Mouse (Mus musculus) adrenal gland, postnatal 4 days (tissue): ENCODE measurements at regions not wholly inside any gene's neighbourhood (a gene's known extent, or its start where the extent isn't known, plus 50 kb on each side); places are given as distances from the start of the nearest gene placed in this dataset.
A peak's percentile ranks its signal among the peaks of the same experiment; 100 is the strongest.

ENCODE experiments used
- DNase-seq, 2 experiments: peaks; one replicate each; pipeline ENCODE4 v3.0.0; 2021 to 2022; ENCODE audit warnings: low spot score in 2 of 2, mixed read lengths in 2 of 2

DNA sequence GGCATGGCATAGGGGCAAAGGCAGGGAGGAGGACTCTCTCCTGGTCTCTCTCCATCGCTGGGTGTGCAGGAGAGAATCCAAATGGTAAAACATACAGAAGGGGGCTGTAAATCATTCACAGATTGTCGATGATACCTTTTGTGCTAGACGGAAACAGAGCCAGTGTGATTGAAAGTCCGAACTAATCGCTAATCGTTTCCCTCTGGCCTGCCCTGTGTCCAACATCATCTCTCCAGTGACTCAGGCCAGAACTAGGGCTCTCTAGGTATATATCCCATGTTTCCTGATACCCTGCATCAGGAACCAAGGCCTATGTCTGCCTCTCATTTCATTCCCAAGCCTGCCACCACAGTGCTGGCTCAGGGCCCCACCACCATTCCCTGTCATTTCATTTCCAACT, 259.1 kb downstream of the Dysf start:
- DNase-seq = no peak

DNA sequence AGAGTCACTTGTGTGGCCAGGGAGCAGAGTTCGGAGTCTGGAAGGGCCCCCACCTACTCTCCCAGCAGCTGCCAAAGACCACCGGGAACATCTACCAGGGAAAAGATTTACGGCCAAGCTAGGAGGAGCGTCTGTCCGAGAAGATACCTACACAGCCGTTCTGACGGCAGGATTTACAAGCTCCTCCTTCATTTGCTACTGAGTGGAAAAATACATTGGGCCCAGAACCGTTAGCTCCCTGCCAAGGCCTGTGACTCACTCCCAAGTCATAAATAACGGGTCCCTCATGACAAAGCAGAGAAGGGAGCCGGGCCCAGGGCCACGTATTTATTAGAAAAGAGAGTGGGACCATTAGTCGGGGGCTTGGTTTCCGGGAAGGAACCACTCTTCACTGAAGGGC, 258.3 kb downstream of the Dysf start:
- peak in 1 of 2 experiments; percentile 36 for DNase-seq

DNA sequence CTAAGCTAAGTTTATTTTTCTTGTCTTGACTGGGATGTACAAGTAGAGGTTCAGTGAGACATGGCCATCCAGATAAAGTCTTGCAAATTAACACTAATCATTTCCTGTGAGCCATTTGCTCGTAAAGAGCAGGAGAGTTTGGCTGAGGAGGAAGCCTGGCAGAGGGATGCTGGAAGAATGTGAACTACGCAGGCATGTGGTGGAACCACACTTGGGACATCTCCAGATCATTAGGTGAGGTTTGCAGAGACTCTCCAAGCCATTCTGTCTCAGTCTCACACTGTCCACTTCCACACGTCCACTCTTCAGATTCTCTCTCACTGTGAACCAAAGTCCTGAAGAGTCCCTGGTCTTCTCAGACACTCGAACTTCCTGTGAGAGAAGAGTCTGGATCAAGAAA, 256.3 kb downstream of the Dysf start:
- no peak for DNase-seq

DNA sequence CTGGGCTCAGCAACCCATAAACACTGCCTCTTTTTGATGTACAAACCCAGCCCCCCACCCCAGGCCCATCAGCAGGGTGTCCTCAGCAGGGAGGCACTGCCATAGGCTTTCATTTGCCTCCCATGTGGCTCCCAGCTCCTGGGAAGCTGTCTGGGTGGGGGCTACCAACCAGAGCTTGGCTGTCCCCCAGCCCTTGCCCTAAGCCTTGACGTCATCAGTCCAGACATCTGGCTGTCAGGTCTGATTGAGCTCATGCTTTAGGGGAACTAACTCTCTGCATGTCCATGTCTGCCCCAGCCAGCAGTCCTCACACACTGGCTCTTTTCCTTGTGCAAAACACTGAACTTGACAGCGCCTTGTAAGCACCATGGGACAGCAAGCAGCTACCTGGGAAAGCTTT, 255.3 kb downstream of the Dysf start:
- DNase-seq = no peak

DNA sequence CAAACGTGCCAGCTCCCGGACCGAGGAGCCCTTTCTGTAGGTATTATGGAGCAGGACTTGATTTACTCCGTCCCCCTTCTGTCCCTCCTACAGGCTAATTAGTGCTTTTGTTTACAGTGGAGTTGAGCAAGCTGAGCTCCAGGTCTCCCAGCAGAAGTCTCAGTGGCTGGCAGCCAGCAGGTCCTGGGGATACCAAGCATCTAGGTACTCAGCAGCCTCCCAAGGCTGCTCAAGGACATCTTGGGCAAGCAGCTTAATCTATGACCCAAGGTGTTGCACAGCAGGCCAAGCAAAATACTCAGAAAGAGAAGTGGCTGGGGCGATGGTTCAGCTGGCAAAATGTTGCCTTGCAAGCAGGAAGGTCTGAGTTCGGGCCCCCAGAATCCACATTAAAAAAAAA, 254.4 kb downstream of the Dysf start:
- DNase-seq = no peak

DNA sequence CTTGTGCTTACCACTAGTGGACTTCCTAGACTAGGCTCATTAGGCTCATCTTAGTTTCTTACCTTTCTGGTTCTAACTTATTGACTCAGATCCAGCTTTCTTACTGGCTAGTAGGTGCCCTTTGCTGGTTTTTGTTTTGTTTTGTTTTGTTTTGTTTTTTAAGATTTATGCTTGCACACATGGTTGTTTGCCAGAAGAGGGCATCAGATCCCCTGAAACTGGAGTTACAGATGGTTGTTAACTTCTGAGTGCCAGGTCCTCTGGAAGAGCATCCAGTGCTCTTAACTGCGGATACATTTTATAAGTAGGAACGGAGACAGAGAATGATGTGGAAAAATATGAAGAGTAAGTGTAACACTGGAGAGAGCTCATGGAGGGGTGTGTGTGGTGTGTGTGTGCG, 253.1 kb downstream of the Dysf start:
- DNase-seq = no peak
